Mouse (Mus musculus) left cerebral cortex, adult 18-20 months (tissue): ENCODE data around the gene Ank3. TPM values are rescaled to one million over a fixed set of nuclear protein-coding genes. Genes with fewer than 3 reads are reported as not detected.

Experiments used
- DNase-seq, 2 experiments: peaks; one replicate each; pipeline ENCODE4 v3.0.0; 2021 to 2022; ENCODE audit warnings: low spot score in 2 of 2, mixed read lengths in 1 of 2
- total RNA-seq, 2 experiments: library from RNA; stranded (reverse); gene quantifications; 2 replicates each; pipeline ENCODE4 v1.2.3; 2021

The Ank3 gene
- total RNA-seq, 2 experiments from 2014 or later: 407 to 424 TPM

GRCm38 (mm10) chr10:69945870-69946269 is 547.3 kb downstream of the Ank3 start:
- DNase-seq: no peak

- DNase-seq: no peak
Measured at GRCm38 (mm10) chr10:69946271-69946670, 547.7 kb downstream of the Ank3 start.

- DNase-seq: no peak
Measured at GRCm38 (mm10) chr10:69947093-69947492, 548.5 kb downstream of the Ank3 start.

GRCm38 (mm10) chr10:69950236-69950918 is 551.8 kb downstream of the Ank3 start:
- DNase-seq: no peak

GRCm38 (mm10) chr10:69950919-69951236 is 552.3 kb downstream of the Ank3 start:
- no peak for DNase-seq

- DNase-seq: no peak
Measured at GRCm38 (mm10) chr10:69951426-69951825, 552.9 kb downstream of the Ank3 start.

- no peak for DNase-seq
Measured at GRCm38 (mm10) chr10:69952316-69952715, 553.7 kb downstream of the Ank3 start.

GRCm38 (mm10) chr10:69954657-69955267 is 556.2 kb downstream of the Ank3 start:
- no peak for DNase-seq

- DNase-seq: no peak
Measured at GRCm38 (mm10) chr10:69962226-69962625, 563.7 kb downstream of the Ank3 start.

GRCm38 (mm10) chr10:69962976-69963375 is 564.4 kb downstream of the Ank3 start:
- peak; percentile 35 to 59 for DNase-seq

GRCm38 (mm10) chr10:69964611-69965010 is 566.0 kb downstream of the Ank3 start:
- DNase-seq: peak; percentile 49 to 72

GRCm38 (mm10) chr10:69965085-69965484 is 566.5 kb downstream of the Ank3 start:
- no peak for DNase-seq

- DNase-seq: no peak
Measured at GRCm38 (mm10) chr10:69967994-69968393, 569.4 kb downstream of the Ank3 start.

GRCm38 (mm10) chr10:69979636-69980035 is 581.1 kb downstream of the Ank3 start:
- no peak for DNase-seq

GRCm38 (mm10) chr10:69981386-69982097 is 583.0 kb downstream of the Ank3 start:
- DNase-seq: no peak

GRCm38 (mm10) chr10:69982701-69983100 is 584.1 kb downstream of the Ank3 start:
- DNase-seq: no peak

- DNase-seq: no peak
Measured at GRCm38 (mm10) chr10:69987496-69987895, 588.9 kb downstream of the Ank3 start.

- DNase-seq: no peak
Measured at GRCm38 (mm10) chr10:69997082-69997481, 598.5 kb downstream of the Ank3 start.

- DNase-seq: no peak
Measured at GRCm38 (mm10) chr10:70004058-70004457, 605.5 kb downstream of the Ank3 start.

GRCm38 (mm10) chr10:70004831-70005230 is 606.3 kb downstream of the Ank3 start:
- DNase-seq: no peak

- no peak for DNase-seq
Measured at GRCm38 (mm10) chr10:70006380-70006779, 607.8 kb downstream of the Ank3 start.

GRCm38 (mm10) chr10:70011738-70012137 is 613.2 kb downstream of the Ank3 start:
- DNase-seq: no peak
